Mouse (Mus musculus) heart, adult 2 months (tissue): ENCODE data around the gene Wwox.

Experiments used
- CTCF ChIP-seq: fragments of 200-600 bp; IDR thresholded peaks from 2 replicates; pipeline ENCODE4 v1.8.1; 2022; ENCODE audit warnings: antibody characterized with exemption, mild to moderate bottlenecking, moderate library complexity
- EP300 ChIP-seq: fragments of 200-500 bp; IDR thresholded peaks from 2 replicates; pipeline ENCODE4 v1.6.1; 2011; ENCODE audit warnings: low read depth, low read length, control low read depth; ENCODE audit not compliant: insufficient read depth
- POLR2A ChIP-seq: fragments of 200-500 bp; IDR thresholded peaks from 2 replicates; pipeline ENCODE4 v1.6.1; 2011; ENCODE audit warnings: mild to moderate bottlenecking, low read depth, low read length, control low read depth; ENCODE audit not compliant: insufficient read depth

DNA sequence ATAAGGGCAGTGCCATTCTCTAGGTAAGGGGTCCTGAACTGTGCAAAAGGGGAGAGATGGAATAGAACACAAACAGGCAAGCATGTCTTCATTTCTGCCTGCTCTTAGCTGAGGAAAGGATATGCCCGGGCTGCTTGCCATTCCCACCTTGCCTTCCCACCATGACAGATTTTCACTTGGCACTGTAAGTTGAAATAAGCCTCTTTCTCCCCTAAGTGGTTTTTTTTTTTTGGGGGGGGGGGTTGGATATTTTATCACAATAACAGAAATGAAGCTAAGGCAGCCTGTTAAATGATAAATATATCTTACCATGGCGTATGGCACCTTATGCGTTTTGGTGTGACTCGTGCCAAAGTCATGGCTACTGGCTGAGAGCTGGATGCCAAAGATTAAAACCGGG lies 501.6 kb downstream of the Wwox start:
- TF ChIP-seq CTCF (no peak), POLR2A (no peak), EP300 (no peak)
